Mouse (Mus musculus): Measurements from ENCODE around the gene Cpt1b. TPM values are rescaled to one million over a fixed set of nuclear protein-coding genes. Genes with fewer than 3 reads are reported as not detected.

The Cpt1b gene
- polyA plus RNA-seq, 1 experiment = 4.3 TPM

DNA sequence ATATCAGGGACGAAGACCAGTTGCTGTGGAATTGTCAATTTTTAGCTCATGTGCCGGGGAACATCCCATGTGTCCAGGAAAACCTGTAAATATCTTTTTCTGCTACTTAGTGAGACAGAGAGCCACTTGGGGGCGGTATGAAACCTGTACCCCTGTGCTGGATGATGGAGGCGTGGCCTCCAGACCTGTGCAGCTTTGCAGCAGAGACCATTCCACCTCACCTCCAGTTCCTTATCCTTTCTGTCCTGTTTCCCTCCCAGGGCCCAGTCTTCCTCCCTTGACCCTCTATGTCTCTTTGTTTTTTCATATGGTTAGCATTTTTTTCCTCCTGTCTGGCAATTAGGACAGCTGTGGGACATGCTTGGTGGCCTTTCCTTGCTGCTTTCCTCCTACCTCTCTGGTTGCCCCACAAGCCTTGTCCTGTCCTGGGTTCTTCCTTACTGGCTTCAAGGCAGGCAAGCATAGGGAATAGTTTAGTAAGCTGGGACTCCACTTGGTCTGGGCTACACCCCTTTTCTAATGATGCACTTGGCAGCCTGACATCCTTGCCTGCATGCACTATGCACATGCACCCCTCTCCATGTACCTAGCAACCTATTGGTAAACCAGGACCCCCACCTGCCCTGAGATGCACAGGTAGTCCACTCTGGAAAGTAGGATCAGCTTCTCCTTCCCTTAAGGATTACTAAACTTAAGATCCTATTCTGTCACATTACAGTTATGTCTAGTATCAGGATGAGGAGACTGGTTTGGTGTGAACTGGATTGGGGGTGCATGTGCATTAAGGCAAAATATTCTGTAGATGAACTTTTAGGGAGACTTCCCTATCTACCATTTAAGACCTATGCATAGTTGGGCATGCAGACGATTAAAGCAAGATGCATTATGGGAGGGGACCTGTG lies 37.9 kb upstream of the Cpt1b start:
- H3K27ac ChIP-seq (ENCODE audit: control insufficient read depth, insufficient read depth, low read depth, low read length, poor library complexity) = no peak overlapping the region
- WGBS = 36% methylated on average over 5 of the region's 5 CpGs
- TF ChIP-seq CTCF (IDR thresholded peaks at IDR 0.05; ENCODE audit: control insufficient read depth, insufficient read depth, low read length) (no peak), POLR2A (IDR thresholded peaks at IDR 0.05; ENCODE audit: borderline replicate concordance, control insufficient read depth, low read depth, low read length) (no peak)
- no peak overlapping the region for H3K4me3 ChIP-seq (replicated peaks; ENCODE audit: control insufficient read depth, low read depth, low read length)
- H3K4me1 ChIP-seq (ENCODE audit: control insufficient read depth, insufficient read depth, low read length) = peaks cover 1% of the 10 kb centered on the region; the same call in 1 of the 2 replicates

DNA sequence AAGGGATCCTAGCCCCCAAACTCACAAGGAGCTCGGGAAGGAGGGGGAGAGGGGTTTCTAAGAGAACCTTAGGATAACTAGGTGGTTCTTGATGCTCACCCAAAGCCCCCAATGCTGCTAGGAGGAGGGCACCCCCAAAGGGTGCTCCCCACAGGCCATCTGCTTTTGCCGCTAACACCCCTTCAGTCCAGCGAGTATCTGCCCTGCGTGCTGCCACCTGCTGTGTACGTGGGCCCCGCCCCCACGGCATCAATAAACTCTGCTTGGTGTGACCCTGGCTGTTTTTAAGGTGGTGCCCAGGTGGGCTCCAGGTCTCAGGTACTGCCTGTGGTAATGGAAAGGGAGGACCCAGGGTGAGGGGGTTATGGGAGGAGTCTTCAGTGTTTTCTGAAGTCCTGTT lies 36.5 kb upstream of the Cpt1b start:
- H3K27ac ChIP-seq (ENCODE audit: control insufficient read depth, insufficient read depth, low read depth, low read length, poor library complexity) = no peak overlapping the region
- TF ChIP-seq CTCF (IDR thresholded peaks at IDR 0.05; ENCODE audit: control insufficient read depth, insufficient read depth, low read length) = no peak
- no peak for TF ChIP-seq POLR2A (IDR thresholded peaks at IDR 0.05; ENCODE audit: borderline replicate concordance, control insufficient read depth, low read depth, low read length)
- WGBS = 81% methylated on average over 7 of the region's 7 CpGs
- H3K4me3 ChIP-seq (replicated peaks; ENCODE audit: control insufficient read depth, low read depth, low read length) = no peak overlapping the region
- H3K4me1 ChIP-seq (ENCODE audit: control insufficient read depth, insufficient read depth, low read length) = peaks cover 1% of the 10 kb centered on the region; the same call in 1 of the 2 replicates

DNA sequence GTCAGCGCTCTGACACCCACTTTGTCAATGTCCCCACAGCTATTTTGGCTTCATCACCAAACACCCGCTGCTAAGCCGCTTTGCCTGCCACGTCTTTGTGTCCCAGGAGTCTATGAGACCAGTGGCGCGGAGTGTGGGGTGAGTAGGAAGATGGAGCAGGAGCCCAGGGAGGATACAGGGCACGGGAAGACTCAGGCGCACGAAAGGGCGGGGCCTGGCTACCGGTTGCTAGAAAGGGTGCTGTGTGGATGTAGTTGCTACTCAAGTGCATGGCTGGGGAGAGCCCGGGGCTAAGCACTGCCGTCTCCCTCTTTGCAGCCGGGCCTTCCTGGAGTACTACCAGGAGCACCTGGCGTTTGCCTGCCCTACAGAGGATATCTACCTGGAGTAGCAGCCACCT lies 35.7 kb upstream of the Cpt1b start:
- peaks cover 1% of the 10 kb centered on the region; the same call in 1 of the 2 replicates for H3K4me1 ChIP-seq (ENCODE audit: control insufficient read depth, insufficient read depth, low read length)
- H3K4me3 ChIP-seq (replicated peaks; ENCODE audit: control insufficient read depth, low read depth, low read length) = no peak overlapping the region
- TF ChIP-seq CTCF (IDR thresholded peaks at IDR 0.05; ENCODE audit: control insufficient read depth, insufficient read depth, low read length) (no peak), POLR2A (IDR thresholded peaks at IDR 0.05; ENCODE audit: borderline replicate concordance, control insufficient read depth, low read depth, low read length) (no peak)
- H3K27ac ChIP-seq (ENCODE audit: control insufficient read depth, insufficient read depth, low read depth, low read length, poor library complexity) = no peak overlapping the region
- 76% methylated on average over 15 of the region's 15 CpGs for WGBS

DNA sequence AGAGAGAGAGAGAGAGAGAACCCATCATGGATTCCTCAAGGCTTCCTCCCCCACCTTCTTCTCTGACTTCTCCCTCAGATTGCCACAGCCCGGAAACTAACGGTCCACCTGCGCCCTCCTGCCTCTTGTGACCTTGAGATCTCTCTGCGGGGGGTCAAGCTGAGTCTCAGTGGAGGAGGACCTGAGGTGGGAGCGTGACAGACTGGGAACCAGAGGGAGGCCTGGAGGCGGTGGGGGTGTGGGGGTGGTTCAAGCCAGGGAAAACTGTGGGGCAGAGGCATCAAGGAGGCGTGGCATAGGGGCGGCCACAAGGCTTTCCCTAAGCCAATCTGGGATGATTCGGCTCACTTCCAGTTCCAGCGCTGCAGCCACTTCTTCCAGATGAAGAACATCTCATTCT lies 34.6 kb upstream of the Cpt1b start:
- Histone ChIP-seq H3K4me3 (replicated peaks; ENCODE audit: control insufficient read depth, low read depth, low read length) (no peak overlapping the region), H3K27ac (ENCODE audit: control insufficient read depth, insufficient read depth, low read depth, low read length, poor library complexity) (no peak overlapping the region), H3K4me1 (ENCODE audit: control insufficient read depth, insufficient read depth, low read length) (peaks cover 1% of the 10 kb centered on the region; the same call in 1 of the 2 replicates)
- no peak for TF ChIP-seq CTCF (IDR thresholded peaks at IDR 0.05; ENCODE audit: control insufficient read depth, insufficient read depth, low read length)
- no peak for TF ChIP-seq POLR2A (IDR thresholded peaks at IDR 0.05; ENCODE audit: borderline replicate concordance, control insufficient read depth, low read depth, low read length)
- whole genome bisulfite sequencing = 73% methylated on average over 10 of the region's 10 CpGs

DNA sequence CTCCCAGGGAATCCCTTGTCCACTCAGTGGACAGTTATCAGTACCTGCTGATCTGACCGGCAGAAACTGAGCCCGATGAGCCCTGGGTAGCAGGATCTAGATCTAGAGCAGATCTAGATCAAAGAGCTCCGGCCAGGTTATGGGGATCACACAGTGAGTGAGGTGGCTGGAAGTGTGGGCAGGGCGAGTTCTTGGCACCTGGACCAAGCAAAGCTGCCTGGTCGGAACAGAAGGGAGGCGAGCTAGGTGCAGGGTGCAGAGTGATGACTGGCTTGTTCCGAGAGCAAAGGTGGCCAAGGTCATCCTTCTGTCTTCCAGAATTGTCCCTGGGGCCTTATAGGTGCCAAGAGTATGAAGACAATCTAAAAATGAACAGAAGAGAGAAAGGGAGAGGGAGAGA lies 34.2 kb upstream of the Cpt1b start:
- no peak for TF ChIP-seq CTCF (IDR thresholded peaks at IDR 0.05; ENCODE audit: control insufficient read depth, insufficient read depth, low read length)
- TF ChIP-seq POLR2A (IDR thresholded peaks at IDR 0.05; ENCODE audit: borderline replicate concordance, control insufficient read depth, low read depth, low read length) = no peak
- Histone ChIP-seq H3K27ac (ENCODE audit: control insufficient read depth, insufficient read depth, low read depth, low read length, poor library complexity) (no peak overlapping the region), H3K4me1 (ENCODE audit: control insufficient read depth, insufficient read depth, low read length) (peaks cover 1% of the 10 kb centered on the region; the same call in 1 of the 2 replicates), H3K4me3 (replicated peaks; ENCODE audit: control insufficient read depth, low read depth, low read length) (no peak overlapping the region)
- 78% methylated on average over 7 of the region's 7 CpGs for WGBS

DNA sequence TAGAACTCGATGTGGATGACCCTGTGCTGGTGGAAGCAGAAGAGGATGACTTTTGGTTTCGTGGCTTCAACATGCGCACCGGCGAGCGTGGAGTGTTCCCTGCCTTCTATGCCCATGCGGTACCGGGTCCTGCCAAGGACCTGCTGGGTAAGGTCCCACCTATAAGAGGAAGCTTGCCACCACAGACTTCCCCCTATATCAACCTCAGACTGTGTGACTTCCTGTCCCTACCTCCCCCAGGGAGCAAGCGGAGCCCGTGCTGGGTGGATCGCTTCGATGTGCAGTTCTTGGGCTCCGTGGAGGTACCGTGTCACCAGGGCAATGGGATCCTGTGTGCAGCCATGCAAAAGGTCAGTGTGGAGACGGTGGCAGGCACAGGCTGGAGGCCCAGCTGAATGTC lies 33.3 kb upstream of the Cpt1b start:
- H3K4me3 ChIP-seq (replicated peaks; ENCODE audit: control insufficient read depth, low read depth, low read length) = no peak overlapping the region
- peaks cover 1% of the 10 kb centered on the region; the same call in 1 of the 2 replicates for H3K4me1 ChIP-seq (ENCODE audit: control insufficient read depth, insufficient read depth, low read length)
- TF ChIP-seq CTCF (IDR thresholded peaks at IDR 0.05; ENCODE audit: control insufficient read depth, insufficient read depth, low read length) = no peak
- TF ChIP-seq POLR2A (IDR thresholded peaks at IDR 0.05; ENCODE audit: borderline replicate concordance, control insufficient read depth, low read depth, low read length) = no peak
- no peak overlapping the region for H3K27ac ChIP-seq (ENCODE audit: control insufficient read depth, insufficient read depth, low read depth, low read length, poor library complexity)
- WGBS = 2% methylated on average over 15 of the region's 15 CpGs

DNA sequence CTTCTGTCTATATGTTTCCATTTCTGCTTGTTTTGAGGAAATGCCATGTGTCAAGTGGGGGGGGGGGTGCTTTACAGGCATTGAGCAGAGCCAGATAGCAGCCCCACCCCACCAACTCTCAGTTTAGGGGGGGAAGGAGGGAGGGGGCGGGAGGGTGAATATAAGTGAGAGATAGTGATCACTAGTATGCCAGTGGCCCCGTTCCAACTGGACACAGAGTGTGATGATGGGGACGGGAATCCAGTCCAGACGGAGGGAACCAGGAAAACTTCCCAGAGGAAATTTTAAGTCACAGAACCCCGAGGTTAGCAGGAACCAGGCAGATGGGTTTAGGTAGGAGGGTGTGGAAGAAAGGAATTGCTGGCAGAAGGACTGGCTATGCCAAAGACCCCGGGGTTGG lies 30.0 kb upstream of the Cpt1b start:
- TF ChIP-seq CTCF (IDR thresholded peaks at IDR 0.05; ENCODE audit: control insufficient read depth, insufficient read depth, low read length) = no peak
- TF ChIP-seq POLR2A (IDR thresholded peaks at IDR 0.05; ENCODE audit: borderline replicate concordance, control insufficient read depth, low read depth, low read length) = no peak
- 69% methylated on average over 6 of the region's 6 CpGs for WGBS
- no peak overlapping the region for H3K4me3 ChIP-seq (replicated peaks; ENCODE audit: control insufficient read depth, low read depth, low read length)
- H3K4me1 ChIP-seq (ENCODE audit: control insufficient read depth, insufficient read depth, low read length) = peaks cover 1% of the 10 kb centered on the region; the same call in 1 of the 2 replicates
- H3K27ac ChIP-seq (ENCODE audit: control insufficient read depth, insufficient read depth, low read depth, low read length, poor library complexity) = no peak overlapping the region

DNA sequence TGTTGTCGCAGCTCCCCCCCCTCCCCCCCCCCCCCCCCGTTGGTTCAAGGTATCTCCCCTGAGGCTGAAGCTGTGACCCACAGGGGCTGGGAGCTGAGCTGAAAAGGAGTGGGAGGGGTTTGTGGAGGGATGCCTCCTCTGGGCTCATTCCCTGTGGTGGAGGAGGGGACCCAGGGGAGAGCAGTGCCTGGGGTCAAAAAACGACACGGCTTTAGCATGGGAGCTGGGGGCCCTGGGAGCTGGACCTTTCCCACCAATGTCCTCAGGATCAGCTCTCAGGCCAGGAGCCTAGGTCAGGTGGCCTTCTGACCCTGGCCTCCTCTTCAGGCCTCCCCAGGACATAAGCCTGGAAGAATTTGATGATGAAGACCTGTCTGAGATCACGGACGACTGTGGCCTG lies 29.2 kb upstream of the Cpt1b start:
- Histone ChIP-seq H3K27ac (ENCODE audit: control insufficient read depth, insufficient read depth, low read depth, low read length, poor library complexity) (no peak overlapping the region), H3K4me1 (ENCODE audit: control insufficient read depth, insufficient read depth, low read length) (peaks cover 1% of the 10 kb centered on the region; the same call in 1 of the 2 replicates), H3K4me3 (replicated peaks; ENCODE audit: control insufficient read depth, low read depth, low read length) (no peak overlapping the region)
- TF ChIP-seq CTCF (IDR thresholded peaks at IDR 0.05; ENCODE audit: control insufficient read depth, insufficient read depth, low read length) (no peak), POLR2A (IDR thresholded peaks at IDR 0.05; ENCODE audit: borderline replicate concordance, control insufficient read depth, low read depth, low read length) (no peak)
- WGBS = 31% methylated on average over 6 of the region's 6 CpGs

Measured in bone marrow, adult 2 months (tissue).